Mouse (Mus musculus) lung, adult 2 months (tissue): ENCODE results near the gene Ptprd.

Experiments
- CTCF ChIP-seq: fragments of 200-500 bp; IDR thresholded peaks from 2 replicates; pipeline ENCODE4 v1.5.1; 2011; ENCODE audit warnings: mild to moderate bottlenecking, low read length, control low read depth; ENCODE audit not compliant: insufficient read depth
- POLR2A ChIP-seq: fragments of 200-500 bp; IDR thresholded peaks from 2 replicates; pipeline ENCODE4 v1.6.1; 2011; ENCODE audit warnings: low read depth, mild to moderate bottlenecking, control low read depth, low read length, borderline replicate concordance; ENCODE audit errors: extremely low read depth

- TF ChIP-seq CTCF (no peak), POLR2A (no peak)
Measured at GRCm38 (mm10) chr4:76370041-76370880, 1841.5 kb downstream of the Ptprd start.
